Mouse (Mus musculus): ENCODE measurements around the gene Gm20605. TPM values are rescaled to one million over a fixed set of nuclear protein-coding genes. Genes with fewer than 3 reads are reported as not detected.

Gene Gm20605
- polyA plus RNA-seq, 1 experiment, result 5.4 TPM

DNA sequence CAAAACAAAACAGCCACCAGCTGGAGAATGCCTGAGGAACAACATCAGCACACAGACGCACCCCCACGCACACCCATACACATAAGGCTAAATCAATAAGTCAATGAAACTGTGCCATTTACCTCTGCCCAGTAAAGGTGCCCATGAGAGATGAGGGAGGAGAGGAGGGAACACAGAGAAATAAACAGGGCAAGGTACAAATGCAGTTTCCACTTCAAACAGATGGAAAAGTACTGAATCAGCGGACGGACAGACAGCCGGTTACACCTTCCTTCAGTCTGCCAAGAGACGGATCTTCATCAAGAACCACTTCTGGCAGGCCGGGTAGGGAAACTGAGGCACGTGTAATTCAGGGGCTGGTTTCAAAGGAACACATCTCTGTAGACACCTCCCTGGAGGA lies 45.8 kb downstream of the Gm20605 start:
- no peaks in the 10 kb centered on the region for H3K36me3 ChIP-seq (ENCODE audit: control insufficient read depth, insufficient read depth, low read length, poor library complexity, severe bottlenecking)
- H3K27ac ChIP-seq (ENCODE audit: insufficient read depth, low read length), result no peak overlapping the region
- no peaks in the 10 kb centered on the region for H3K27me3 ChIP-seq (ENCODE audit: control insufficient read depth, insufficient read depth, low read length, poor library complexity, severe bottlenecking)
- H3K9ac ChIP-seq (ENCODE audit: low read depth, poor library complexity, severe bottlenecking), result no peak overlapping the region
- H3K4me3 ChIP-seq (ENCODE audit: low read depth, low read length), result no peak overlapping the region
- TF ChIP-seq POLR2A (IDR thresholded peaks at IDR 0.05; ENCODE audit: insufficient read depth, low read length) (no peak), EP300 (IDR thresholded peaks at IDR 0.05; ENCODE audit: insufficient read depth, low read depth, low read length) (no peak), CTCF (IDR thresholded peaks at IDR 0.05; ENCODE audit: low read depth, low read length) (no peak)
- no peaks in the 10 kb centered on the region for H3K9me3 ChIP-seq (replicated peaks; ENCODE audit: control insufficient read depth, insufficient read depth, low read length, poor library complexity, severe bottlenecking)
- H3K4me1 ChIP-seq (ENCODE audit: control insufficient read depth, insufficient read depth, low read length), result peaks cover 2% of the 10 kb centered on the region

- Histone ChIP-seq H3K27me3 (ENCODE audit: control insufficient read depth, insufficient read depth, low read length, poor library complexity, severe bottlenecking) (no peaks in the 10 kb centered on the region), H3K4me3 (ENCODE audit: low read depth, low read length) (no peak overlapping the region), H3K27ac (ENCODE audit: insufficient read depth, low read length) (no peak overlapping the region), H3K4me1 (ENCODE audit: control insufficient read depth, insufficient read depth, low read length) (no peaks in the 10 kb centered on the region), H3K9ac (ENCODE audit: low read depth, poor library complexity, severe bottlenecking) (no peak overlapping the region), H3K36me3 (ENCODE audit: control insufficient read depth, insufficient read depth, low read length, poor library complexity, severe bottlenecking) (no peaks in the 10 kb centered on the region), H3K9me3 (replicated peaks; ENCODE audit: control insufficient read depth, insufficient read depth, low read length, poor library complexity, severe bottlenecking) (no peaks in the 10 kb centered on the region)
- TF ChIP-seq CTCF (IDR thresholded peaks at IDR 0.05; ENCODE audit: low read depth, low read length) (no peak), POLR2A (IDR thresholded peaks at IDR 0.05; ENCODE audit: insufficient read depth, low read length) (no peak), EP300 (IDR thresholded peaks at IDR 0.05; ENCODE audit: insufficient read depth, low read depth, low read length) (no peak)
Observed at GRCm38 (mm10) chr5:137677859-137678258, 48.9 kb downstream of the Gm20605 start.

DNA sequence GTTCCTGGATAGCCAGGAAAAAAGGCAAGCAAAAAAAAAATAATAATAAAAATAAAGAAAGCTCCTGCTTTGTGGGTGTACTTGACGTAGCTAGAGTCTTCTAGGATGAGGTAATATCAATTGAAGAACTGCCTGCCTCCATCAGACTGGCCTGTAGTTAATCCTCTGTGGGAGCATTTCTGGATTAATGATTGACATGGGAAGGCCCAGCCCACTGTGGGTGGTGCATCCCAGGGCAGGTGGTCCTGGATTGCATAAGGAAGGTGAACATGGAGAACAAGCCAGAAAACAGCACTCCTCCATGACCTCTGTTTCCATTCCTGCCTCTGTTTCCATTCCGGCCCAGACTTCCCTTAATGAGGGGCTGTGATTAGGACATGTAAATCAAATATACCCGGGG lies 49.8 kb downstream of the Gm20605 start:
- H3K27ac ChIP-seq (ENCODE audit: insufficient read depth, low read length), result no peak overlapping the region
- H3K4me3 ChIP-seq (ENCODE audit: low read depth, low read length), result no peak overlapping the region
- no peaks in the 10 kb centered on the region for H3K36me3 ChIP-seq (ENCODE audit: control insufficient read depth, insufficient read depth, low read length, poor library complexity, severe bottlenecking)
- H3K9me3 ChIP-seq (replicated peaks; ENCODE audit: control insufficient read depth, insufficient read depth, low read length, poor library complexity, severe bottlenecking), result no peaks in the 10 kb centered on the region
- no peak for TF ChIP-seq EP300 (IDR thresholded peaks at IDR 0.05; ENCODE audit: insufficient read depth, low read depth, low read length)
- no peak for TF ChIP-seq POLR2A (IDR thresholded peaks at IDR 0.05; ENCODE audit: insufficient read depth, low read length)
- no peak for TF ChIP-seq CTCF (IDR thresholded peaks at IDR 0.05; ENCODE audit: low read depth, low read length)
- no peak overlapping the region for H3K9ac ChIP-seq (ENCODE audit: low read depth, poor library complexity, severe bottlenecking)
- H3K4me1 ChIP-seq (ENCODE audit: control insufficient read depth, insufficient read depth, low read length), result no peaks in the 10 kb centered on the region
- H3K27me3 ChIP-seq (ENCODE audit: control insufficient read depth, insufficient read depth, low read length, poor library complexity, severe bottlenecking), result no peaks in the 10 kb centered on the region

- Histone ChIP-seq H3K4me3 (ENCODE audit: low read depth, low read length) (no peak overlapping the region), H3K9ac (ENCODE audit: low read depth, poor library complexity, severe bottlenecking) (no peak overlapping the region), H3K27me3 (ENCODE audit: control insufficient read depth, insufficient read depth, low read length, poor library complexity, severe bottlenecking) (no peaks in the 10 kb centered on the region), H3K4me1 (ENCODE audit: control insufficient read depth, insufficient read depth, low read length) (no peaks in the 10 kb centered on the region), H3K9me3 (replicated peaks; ENCODE audit: control insufficient read depth, insufficient read depth, low read length, poor library complexity, severe bottlenecking) (no peaks in the 10 kb centered on the region), H3K27ac (ENCODE audit: insufficient read depth, low read length) (no peak overlapping the region), H3K36me3 (ENCODE audit: control insufficient read depth, insufficient read depth, low read length, poor library complexity, severe bottlenecking) (no peaks in the 10 kb centered on the region)
- no peak for TF ChIP-seq EP300 (IDR thresholded peaks at IDR 0.05; ENCODE audit: insufficient read depth, low read depth, low read length)
- no peak for TF ChIP-seq POLR2A (IDR thresholded peaks at IDR 0.05; ENCODE audit: insufficient read depth, low read length)
- no peak for TF ChIP-seq CTCF (IDR thresholded peaks at IDR 0.05; ENCODE audit: low read depth, low read length)
Observed at GRCm38 (mm10) chr5:137679726-137680125, 50.8 kb downstream of the Gm20605 start.

GRCm38 (mm10) chr5:137682526-137682925 lies 53.6 kb downstream of the Gm20605 start:
- TF ChIP-seq EP300 (IDR thresholded peaks at IDR 0.05; ENCODE audit: insufficient read depth, low read depth, low read length) (no peak), CTCF (IDR thresholded peaks at IDR 0.05; ENCODE audit: low read depth, low read length) (no peak), POLR2A (IDR thresholded peaks at IDR 0.05; ENCODE audit: insufficient read depth, low read length) (no peak)
- Histone ChIP-seq H3K4me3 (ENCODE audit: low read depth, low read length) (no peak overlapping the region), H3K36me3 (ENCODE audit: control insufficient read depth, insufficient read depth, low read length, poor library complexity, severe bottlenecking) (no peaks in the 10 kb centered on the region), H3K9me3 (replicated peaks; ENCODE audit: control insufficient read depth, insufficient read depth, low read length, poor library complexity, severe bottlenecking) (no peaks in the 10 kb centered on the region), H3K27ac (ENCODE audit: insufficient read depth, low read length) (no peak overlapping the region), H3K9ac (ENCODE audit: low read depth, poor library complexity, severe bottlenecking) (no peak overlapping the region), H3K4me1 (ENCODE audit: control insufficient read depth, insufficient read depth, low read length) (no peaks in the 10 kb centered on the region), H3K27me3 (ENCODE audit: control insufficient read depth, insufficient read depth, low read length, poor library complexity, severe bottlenecking) (no peaks in the 10 kb centered on the region)

DNA sequence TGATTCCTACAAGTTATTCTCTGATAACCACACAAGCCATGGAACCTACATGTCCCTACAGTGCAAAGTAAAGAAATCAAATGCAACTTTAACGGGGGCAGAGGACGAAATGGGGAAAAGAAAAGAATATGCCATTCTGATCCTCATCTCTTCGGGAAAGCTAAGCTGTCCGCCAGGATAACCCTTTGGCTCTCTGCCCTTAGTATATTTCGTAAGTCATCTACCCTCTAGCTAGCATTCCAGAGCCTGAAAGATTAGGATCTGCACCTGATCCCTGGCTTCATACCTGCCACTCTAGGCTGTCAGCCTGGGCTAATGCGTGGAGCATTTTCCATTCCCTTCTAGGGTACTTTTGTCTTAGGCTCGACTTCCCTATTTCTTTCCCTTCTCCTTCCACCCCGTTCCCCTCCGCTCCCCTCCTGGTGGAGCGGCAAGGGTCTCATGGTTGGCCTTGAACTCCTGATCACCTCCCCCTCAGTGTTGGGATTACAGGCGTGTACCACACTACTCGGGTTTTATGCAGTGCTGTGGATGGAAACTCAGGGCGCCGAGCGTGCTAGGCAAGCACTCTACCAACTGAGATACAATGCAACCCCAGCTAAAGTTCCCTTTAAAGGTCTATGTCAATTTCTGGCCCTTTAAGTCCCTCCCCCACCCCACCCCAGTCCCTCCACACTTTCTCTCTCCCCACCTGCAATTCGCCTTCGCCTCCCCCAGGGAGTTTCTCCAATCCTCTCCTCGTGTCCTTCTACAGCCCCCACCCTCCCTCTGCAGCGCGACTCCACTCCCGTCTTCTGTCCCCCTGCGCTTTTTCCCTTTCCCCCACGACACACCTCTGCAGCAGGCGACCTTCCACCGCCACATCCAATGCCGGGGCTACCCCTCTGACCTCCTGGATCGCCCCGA lies 54.7 kb downstream of the Gm20605 start:
- TF ChIP-seq CTCF (IDR thresholded peaks at IDR 0.05; ENCODE audit: low read depth, low read length), result no peak
- no peak for TF ChIP-seq EP300 (IDR thresholded peaks at IDR 0.05; ENCODE audit: insufficient read depth, low read depth, low read length)
- TF ChIP-seq POLR2A (IDR thresholded peaks at IDR 0.05; ENCODE audit: insufficient read depth, low read length), result no peak
- Histone ChIP-seq H3K4me3 (ENCODE audit: low read depth, low read length) (peak overlapping the region; percentile 89), H3K36me3 (ENCODE audit: control insufficient read depth, insufficient read depth, low read length, poor library complexity, severe bottlenecking) (no peaks in the 10 kb centered on the region), H3K27me3 (ENCODE audit: control insufficient read depth, insufficient read depth, low read length, poor library complexity, severe bottlenecking) (no peaks in the 10 kb centered on the region), H3K9ac (ENCODE audit: low read depth, poor library complexity, severe bottlenecking) (peak overlapping the region; percentile 87), H3K27ac (ENCODE audit: insufficient read depth, low read length) (no peak overlapping the region), H3K9me3 (replicated peaks; ENCODE audit: control insufficient read depth, insufficient read depth, low read length, poor library complexity, severe bottlenecking) (no peaks in the 10 kb centered on the region), H3K4me1 (ENCODE audit: control insufficient read depth, insufficient read depth, low read length) (no peaks in the 10 kb centered on the region)

All from ES-Bruce4 (cell line).